Mouse (Mus musculus) embryo, embryonic 11 days (tissue): ENCODE data around the gene Gm20696.

Experiments
- DNase-seq: peaks from one replicate; pipeline ENCODE4 v3.0.0-alpha.2; 2015

Gm20696 gene

DNA sequence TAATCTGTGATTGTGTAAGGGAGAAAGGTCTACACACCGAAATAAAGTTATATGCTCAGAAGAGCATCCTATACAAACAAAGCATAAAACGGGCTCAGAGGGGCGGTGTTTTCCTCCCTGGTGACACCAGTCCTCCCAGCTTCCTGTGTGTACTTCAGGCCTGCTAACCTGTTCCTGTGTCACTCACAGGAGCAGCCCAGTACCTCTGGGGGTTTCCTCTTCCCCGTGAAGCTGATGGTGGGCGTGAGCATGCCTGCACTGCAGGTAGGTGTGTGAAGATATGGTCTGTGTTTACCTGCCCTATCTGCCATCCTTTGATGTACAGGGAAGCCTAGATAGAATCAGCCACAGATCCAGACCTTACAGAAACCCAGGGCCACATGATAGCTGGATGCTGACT lies 286.5 kb downstream of the Gm20696 start:
- no peak for DNase-seq

DNA sequence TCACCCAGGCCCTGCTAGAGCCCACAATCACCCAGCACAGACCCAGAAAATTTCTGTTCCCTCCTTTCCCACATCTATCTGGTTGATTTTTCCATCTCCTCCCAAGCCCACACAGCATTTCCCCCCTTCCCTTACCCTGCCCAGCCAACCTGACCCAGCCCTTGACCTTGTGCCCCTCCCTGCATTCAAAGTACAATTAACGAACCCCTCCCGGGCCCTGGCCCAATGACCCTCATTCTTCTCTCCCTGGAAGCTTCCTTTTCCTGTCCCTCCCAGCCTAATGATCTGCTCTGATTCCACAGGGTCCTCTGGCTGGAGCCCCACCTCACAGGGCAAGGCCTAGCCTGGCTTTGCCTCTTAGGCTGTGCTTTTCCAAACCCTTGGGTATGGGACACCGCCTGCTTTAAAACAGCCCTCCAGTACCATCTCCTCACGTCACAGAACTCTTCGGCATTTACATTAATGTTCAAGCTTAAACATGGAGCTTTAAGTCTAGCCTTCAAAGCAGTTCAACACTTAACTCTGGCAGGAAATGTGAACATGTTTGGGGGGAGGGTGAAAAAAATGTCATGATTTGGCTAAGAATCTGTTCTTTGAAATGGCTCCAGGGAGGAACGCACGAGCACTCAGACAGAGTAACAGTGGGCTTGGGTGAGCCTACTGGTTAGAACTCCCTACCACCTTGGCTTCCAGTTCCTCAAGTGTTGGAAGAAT lies 287.4 kb downstream of the Gm20696 start:
- no peak for DNase-seq

DNA sequence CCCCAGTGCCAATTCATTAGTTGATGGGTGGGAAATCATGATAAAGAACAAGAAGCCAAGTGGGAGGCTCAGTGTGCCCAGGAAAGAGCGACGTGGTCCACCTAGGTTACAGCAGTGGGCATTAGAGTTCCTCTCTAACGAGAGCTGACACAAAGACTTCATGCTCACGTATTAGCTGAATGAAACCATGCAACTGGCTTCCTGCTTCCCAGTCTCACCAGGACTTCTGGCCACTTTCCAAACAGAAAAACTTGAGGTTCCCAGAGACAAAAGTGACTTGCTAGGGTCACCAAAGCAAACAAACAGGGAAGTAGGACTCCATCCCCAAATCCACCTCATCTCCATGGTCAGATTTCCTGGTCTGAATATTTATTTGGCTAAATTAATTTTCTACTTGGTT lies 288.9 kb downstream of the Gm20696 start:
- no peak for DNase-seq

DNA sequence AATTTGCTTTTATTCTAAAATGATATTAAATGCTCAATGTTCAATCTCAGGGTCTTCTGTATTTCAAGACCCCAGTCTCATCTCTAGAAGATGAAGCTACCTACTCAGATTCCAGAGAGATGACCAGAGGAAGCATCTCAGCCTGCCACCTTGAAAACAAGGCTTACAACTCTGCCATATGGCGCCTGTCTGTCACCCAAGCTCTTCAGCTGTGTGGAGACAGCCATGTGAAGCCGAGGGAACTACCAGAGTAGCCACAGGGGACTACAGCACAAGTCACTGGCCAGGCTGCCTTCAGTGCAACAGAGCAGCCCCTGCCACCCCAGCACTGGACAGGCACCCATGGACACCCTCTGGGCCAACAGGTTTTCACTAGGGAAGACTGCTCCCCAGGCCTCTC lies 289.5 kb downstream of the Gm20696 start:
- DNase-seq = no peak

DNA sequence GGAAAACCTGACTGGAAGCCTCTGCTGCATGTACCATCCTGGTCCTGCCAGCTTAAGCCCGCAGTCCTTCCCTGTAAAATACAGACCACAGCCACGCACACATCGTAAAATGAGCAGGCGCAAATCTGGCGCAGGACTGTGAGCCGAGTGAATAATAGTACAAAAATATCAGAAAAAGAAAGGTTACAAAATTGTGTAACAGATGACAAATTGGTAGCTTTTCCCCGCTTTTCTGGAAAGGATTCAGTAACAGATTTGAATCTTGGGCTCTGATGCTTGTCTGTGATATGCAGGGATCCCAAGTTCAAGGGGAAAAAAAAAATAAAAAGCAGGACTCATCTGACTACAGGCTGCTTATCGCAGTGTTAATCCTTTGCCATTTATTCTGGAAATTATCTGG lies 289.9 kb downstream of the Gm20696 start:
- DNase-seq = no peak

DNA sequence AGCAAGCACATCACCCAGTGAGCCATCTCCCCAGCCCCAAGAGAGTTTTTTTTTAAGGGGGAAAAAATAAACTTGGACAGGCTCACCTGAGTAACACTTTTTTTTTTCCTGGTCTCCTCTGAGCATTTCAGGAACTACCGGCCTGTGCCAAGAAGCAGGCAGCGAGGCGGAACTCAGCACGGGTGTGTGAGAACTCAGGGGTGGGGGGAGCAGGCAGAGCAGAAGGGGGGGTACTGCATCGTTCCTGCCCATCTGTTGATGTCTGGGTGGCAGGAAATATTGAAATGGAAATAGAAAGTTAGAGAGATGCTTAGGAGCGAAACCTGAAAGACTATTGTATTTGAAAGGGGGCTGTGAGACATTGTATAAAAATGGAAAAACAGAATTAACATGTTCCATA lies 290.7 kb downstream of the Gm20696 start:
- no peak for DNase-seq

DNA sequence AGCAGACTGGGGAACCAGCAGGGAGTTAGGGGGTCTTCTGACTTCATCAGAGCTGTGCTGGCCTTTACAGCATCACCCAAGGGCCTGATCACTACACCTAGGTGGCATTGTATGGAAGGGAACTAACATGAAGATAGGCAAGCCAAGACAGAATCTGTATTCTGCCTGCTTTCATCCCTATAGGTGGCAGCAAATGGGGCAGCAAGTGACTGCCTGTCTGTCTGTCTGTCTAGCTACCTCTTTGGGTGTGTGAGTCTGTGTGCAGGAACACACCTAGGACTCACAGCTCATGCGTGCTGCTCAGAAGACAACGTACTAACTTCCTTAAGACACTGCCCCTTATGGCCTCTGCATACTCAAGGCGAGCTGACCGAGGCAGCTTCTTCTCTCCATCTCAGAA lies 291.2 kb downstream of the Gm20696 start:
- no peak for DNase-seq

DNA sequence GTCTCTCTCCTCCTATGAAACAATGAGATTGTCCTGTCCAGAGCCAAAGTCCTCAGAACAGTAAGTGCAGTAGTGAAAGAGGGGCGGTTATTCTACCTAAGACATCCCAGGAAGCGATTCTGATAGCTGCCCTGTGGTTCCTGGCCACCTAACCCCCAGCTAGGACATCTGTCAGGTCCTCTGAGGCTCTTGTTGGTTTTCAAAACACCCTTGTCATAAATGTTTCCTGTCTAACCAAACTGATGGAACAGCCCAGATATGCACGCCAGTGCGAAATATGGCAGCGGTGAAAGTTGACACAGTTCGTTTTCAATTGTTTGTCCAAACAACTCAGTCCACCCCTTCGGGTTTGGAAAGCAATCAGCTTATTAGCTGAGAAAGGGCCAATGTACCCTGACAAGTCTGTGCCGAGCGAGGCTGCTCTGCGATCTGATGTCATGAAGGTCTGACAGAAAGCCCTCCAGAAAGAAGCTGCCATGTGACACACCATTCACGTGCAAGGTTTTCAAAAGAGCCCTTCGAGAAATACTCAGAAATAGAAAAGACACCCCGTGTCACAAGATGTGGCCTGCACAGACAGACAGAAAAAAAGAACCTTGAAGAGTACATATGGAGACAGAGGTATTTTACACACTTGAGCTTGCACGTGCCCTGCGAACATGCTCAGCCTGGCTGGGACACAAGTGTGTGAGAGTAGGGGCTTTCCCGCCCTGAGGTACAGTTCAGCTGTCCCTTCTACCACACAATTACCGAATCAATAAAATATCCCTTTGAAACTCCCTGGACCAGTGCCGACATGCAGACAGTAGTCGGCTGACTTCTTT lies 291.9 kb downstream of the Gm20696 start:
- DNase-seq = no peak

DNA sequence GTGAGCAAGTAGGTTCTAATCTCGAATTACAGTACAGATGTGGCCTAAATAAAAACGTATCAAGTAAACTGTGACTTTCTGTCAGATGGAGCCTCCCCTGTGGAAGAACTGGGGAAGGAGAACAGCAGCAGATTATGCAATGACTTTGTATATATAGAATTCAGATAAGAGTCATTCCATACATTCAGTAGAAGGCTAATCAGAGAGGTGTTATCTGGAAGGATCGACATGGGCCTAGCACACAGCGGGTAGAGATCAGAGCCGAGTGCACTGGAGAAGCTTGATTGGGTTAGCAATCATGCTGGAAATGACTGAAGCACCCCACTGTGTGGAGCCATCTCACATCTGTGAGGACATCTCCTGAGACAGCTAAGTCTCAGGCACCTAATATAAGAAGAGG lies 294.2 kb downstream of the Gm20696 start:
- DNase-seq = no peak

DNA sequence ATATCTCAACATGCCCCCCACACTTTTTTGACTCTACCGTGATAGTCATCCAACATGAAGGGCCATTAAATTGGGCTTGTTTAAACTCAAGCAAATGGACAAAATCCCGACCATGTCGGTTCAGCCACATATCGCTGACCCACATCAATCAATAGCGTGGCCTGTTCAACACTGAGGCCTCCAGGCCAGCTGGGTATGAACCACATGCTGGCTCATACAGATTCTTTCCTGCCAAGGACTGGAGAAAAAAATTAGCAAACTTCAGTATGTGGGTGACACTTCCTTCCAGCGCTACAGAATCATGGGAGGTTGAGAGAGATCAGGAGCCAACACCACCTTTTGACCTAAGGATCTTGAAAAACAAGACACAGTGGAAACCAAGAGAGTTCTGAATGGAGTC lies 294.6 kb downstream of the Gm20696 start:
- DNase-seq = no peak

DNA sequence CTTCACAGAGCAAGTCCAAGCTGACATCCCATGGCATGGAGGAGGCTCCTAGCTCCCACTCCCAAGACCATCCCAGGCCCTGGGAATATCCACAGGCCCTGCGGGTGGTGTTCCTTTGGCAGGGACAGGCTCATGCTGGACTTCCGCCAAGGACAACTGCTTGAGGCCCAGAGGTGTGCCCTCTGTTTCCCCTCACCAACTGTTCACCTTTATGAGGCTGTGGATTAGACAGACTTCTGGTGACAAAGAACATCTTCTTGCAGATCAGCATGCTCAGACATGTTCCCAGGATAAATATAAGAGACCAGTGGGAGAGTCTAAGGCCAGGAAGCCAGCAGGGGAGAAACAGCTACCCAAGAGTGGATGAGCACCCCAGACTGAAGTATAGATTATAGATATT lies 296.7 kb downstream of the Gm20696 start:
- no peak for DNase-seq

DNA sequence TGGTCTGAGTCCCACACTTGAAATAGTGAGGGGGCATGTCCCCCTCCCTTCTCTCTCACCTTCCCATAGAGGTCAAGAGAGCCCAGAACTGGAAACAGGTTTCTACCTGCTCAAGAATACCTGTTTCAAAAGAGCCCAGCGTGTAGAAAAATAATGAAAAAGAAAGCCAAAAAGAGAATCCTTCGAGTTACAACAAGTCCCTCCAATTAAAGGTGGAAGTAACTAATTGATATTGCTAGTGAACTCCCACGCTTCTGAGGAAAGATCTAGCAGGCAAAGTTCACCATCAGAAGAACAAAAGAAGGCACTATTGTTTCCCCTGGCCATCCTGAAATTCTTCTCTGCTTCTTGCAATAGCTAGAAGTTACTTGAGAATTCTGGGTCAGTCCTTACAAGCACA lies 297.4 kb downstream of the Gm20696 start:
- no peak for DNase-seq

DNA sequence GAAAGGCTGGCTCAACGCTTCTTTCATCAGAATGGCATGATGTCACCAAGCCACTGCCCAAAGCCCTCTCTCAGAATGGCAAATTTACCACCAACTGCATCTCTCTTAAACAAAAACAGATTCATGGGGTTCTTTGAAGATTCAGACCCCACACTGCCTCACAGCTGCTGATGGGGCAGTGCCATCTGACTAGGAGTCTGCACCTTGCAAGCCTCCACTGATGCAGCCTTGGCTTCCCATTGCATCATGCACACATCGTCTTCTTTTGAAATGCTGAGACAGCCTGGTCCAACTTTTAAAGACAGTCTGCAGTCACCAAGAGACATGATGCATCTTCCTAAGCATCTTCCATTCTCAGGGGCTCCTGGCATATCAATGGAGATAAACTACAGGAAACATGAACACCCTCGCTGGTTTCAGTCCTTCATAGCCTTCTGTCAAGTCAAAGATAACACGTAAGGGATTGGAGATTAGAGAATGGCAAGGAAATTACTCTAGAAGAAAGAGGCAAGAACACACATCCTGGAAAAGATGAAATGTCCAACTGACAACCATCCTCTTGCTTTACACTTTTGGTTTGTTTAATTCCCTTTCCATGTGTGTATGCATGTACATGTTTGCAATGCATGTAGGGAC lies 298.4 kb downstream of the Gm20696 start:
- DNase-seq = no peak

DNA sequence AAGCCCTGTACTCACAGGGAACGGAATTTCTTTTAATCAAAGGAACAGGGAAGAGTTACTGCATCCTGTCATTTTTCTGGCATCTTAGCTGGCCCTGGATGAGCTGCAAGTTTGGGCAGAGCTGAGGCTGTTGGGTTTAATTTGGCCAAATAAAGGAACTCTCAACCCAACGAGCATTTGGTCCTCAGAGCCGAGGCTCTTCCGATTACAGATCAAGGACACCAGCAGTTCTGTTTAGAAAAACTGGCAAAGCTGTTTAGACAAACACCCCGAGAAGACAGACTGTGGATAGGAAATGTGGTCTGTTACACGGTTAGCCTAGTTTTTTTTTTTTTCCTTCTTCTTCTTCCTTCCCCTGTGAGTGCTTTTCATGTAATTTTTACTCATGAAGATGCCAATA lies 302.1 kb downstream of the Gm20696 start:
- no peak for DNase-seq

DNA sequence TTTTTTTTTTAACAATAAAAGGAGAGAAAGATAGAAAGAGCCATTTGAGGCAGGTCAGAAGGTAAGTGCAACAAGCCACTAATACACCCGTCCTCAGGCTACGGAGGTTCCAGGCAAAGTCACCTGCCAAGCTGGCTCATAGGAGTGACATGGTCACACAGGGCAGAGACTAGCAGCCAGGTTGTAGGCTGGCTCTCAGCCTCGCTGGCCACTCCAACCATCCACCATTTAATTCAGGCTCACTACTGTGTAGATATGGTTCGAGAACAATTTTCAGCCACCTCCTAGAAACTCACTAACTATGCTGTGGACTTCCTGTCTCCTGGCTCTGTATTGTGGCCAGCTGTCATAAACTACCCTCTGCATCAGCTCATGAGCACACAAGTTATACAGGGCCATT lies 306.0 kb downstream of the Gm20696 start:
- no peak for DNase-seq

DNA sequence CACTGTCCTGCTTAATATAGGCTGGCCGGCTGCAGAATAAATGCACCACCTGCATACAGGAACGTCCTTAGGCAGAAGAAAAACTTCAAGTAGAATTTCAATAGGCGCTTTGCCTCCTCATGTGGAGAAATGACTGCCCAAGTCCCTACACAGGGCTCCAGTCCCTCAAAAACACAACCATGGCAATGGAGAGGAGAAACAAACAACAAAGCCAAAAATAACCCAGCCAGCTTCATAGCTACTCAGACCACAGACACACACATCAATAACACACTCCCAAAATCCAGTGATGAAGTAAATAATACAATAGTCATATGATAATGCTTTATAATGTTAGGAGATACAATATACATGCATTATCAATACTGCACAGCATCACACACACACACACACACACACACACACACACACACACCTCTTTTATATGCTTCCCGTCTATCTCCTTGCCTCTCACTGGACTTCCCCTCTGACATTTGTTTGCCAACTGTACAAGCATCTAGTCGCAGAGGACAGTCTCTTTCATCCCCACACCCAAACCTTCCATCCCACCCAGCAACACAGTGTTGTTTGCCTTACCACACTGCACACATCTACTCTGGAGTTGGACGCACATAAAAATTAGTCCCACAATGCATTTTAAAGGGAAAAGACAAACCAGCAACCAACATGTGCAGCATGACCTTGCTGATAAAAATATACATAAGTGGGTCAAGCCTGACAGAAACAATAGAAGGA lies 306.7 kb downstream of the Gm20696 start:
- no peak for DNase-seq

DNA sequence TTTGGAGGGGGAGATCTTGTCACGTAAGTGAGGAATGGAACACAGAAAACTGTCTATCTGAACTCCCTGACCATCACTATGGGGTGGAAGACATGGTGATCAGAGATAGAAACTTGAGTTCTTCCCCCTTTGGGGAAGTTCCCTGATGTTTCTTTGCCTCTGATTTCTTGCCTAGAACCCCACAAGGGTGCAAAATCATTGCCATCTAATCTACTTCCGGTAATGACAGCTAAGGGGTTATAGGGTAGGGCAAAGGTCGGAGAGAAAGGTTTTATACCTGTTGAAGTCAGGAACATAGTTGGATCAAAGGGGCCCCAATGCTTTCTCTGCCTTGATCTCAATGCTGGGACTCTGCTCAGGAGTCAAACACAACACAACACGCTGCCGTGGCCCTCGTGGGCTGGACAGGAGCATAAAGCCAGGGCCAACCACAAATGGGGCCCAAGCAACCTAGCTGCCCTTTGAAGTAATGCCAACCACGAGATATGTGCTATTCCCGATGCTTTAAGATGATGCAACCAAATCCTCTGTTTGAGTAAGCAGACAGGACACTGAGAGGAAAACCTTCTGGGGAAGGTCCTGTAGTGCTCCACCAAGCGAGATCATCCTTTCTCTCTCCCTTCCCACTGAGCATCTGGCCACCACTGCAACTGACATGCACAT lies 307.4 kb downstream of the Gm20696 start:
- DNase-seq = no peak

DNA sequence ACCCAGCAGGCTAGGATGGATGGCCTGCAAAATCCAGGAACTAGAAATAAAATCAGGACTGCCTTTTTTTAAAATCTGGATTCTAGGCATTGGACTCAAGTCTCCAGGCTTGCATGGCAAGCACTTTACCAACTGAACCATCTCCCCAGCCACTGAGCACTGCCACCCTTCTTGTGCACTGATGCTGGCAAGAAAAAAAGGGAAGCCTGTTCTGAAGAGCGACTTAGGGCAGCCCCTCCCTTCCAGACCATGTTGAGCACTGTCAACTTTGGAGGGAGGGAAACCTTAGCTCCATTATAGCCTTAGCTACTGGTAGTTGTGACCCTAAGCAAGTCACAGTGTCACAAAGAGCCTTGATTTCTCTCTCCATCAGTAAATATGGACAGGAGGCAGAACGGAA lies 308.7 kb downstream of the Gm20696 start:
- DNase-seq = no peak

DNA sequence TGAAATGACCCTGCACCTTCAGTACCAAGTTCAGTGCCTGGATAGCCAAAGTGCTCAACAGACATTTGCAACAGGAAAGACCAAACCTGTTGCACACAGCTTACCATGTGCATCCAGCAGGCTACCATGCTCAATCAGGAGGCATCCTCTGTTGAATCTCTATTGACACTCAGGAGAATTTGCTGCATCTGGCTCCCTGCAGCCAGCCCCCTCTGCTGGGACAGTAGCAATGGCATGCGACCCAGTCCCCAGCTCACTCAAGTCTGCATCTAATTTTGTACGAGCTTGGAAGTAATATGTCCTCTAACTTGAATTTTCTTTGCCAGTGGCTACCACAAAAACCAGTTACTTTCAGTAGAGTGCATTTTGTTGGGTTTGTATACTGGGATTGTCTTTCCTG lies 312.3 kb downstream of the Gm20696 start:
- no peak for DNase-seq

DNA sequence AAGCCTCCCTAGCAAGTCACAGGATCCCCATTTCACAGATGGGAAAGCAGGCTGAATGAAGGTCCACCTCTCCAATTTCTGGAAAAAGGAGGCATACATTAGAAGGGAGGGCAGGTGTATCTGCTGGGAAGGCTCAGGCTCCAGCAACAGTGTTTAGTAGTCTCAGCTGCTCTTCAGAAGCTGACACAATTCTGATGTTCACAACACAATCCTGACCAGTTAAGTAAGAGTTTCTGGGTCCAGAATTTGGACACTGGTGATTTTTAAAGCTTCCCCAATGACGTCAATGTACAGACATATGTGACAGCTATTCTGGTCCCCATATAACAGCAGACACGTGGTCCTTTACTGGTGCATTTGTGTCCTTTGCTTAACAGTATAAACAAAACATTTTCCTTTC lies 313.2 kb downstream of the Gm20696 start:
- DNase-seq = no peak

DNA sequence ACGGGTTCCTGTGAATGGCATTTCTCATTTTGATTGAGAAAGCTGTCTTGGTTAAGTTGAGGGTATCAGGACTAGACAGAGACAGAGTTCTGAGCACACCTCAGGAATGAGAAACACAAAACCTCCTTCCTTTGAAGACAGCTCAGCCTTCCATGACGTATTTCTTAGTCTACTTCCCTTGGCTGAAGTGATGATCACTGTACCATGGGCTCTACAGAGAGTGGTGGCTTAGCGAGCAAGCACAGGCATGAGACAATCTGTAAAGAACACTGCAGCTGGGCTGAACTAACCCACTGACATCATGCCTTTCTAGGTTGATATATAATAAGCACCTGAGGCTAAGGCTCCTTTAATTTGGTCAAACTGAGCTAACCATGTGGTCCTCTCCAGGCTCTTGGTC lies 316.0 kb downstream of the Gm20696 start:
- no peak for DNase-seq

DNA sequence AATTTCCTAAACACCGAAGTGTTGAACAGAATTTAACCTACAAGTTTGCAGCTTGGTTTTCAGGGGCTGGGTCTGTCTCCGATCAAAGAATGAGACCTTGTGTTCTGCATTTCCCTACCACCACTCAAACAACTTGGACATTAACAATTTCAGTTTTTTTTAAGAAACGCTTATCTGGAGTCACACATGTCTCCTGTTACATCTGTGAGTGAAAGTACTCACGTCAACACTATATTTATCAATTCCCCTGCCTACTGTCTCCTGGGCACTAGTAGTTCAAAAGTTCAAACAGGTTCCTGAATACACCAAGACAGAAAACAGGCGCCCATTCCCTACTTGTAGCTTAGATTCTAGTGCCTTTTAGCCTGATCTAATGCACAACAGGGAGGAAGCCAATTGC lies 316.4 kb downstream of the Gm20696 start:
- no peak for DNase-seq

DNA sequence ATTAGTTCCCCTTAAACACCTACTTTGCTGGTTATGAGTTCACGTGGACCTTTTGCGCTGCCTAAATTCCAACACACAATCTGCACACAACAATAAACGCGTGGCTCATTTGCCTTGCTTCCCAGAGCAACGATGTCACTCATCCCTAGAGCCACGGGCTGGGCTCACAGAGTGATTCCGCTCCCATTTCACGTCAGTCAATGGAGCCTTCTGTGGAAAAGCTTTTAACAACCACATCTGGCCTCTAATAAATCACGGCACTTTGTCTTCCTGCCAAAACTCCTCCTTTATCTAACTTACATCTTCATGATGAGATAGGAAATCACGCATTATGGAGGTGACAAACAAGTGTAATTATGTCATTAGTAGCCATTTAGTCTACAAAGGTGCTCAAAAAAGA lies 318.8 kb downstream of the Gm20696 start:
- DNase-seq = peak; percentile 56
